Mouse (Mus musculus) retina, adult 2 months (tissue): ENCODE results near the gene Mslnl.
"Not testable (repeated sequence)": the region's sequence is repeated elsewhere in the genome, so short reads cannot be mapped to it uniquely, and the experiment has no call there.

Experiments
- DNase-seq: peaks from one replicate; pipeline ENCODE4 v3.0.0-alpha.2; 2012; ENCODE audit warnings: low read depth, low spot score

Mslnl gene

GRCm38 (mm10) chr17:25735745-25736144 lies at the start of gene Mslnl:
Mslnl (plus strand) TSS chr17:25736042.
- DNase-seq, result no peak

GRCm38 (mm10) chr17:25686323-25686722 lies 49.5 kb upstream of the Mslnl start:
- DNase-seq, result no peak

- DNase-seq, result no peak
These were observed 46.9 kb upstream of the Mslnl start for GRCm38 (mm10) chr17:25688922-25689321.

DNA sequence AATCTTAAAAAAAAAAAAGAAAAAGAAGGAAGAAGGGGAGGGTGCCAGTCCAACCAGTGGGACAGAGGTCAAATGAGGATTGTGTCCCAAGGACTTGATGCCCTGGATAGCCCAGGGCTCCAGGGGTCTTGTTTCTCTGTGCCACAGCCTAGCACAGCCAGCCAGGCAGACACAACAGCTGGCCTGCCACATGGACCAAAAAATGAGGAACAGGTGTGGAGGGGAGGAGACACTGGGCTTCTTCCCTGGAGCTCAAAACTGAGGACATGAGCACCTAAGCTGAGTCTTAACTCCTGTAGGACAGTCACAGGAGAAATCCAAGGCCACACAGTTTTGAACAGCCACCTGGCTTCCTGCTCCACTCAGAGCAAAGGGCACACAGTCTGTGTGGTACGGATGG lies 39.6 kb upstream of the Mslnl start:
- DNase-seq, result no peak

DNA sequence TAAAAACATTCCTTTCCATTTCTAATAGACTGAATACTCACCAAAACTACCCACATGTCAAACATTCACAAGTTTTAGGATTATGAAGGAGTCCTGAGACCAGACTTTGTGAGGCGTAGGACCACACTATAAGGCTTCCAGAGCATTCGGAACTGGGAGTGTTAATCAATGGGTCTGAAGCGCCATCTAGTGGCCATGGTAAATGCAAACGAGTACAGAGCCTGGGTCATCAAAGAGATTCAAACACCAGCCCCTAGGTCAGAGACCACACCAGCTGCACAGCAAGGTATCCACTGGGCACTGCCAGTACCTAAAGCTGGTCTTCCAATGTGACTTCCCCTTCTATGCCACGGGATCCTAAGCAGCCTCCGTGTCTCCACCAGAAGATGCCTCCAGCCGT lies 37.4 kb upstream of the Mslnl start:
- peak; percentile 62 for DNase-seq

DNA sequence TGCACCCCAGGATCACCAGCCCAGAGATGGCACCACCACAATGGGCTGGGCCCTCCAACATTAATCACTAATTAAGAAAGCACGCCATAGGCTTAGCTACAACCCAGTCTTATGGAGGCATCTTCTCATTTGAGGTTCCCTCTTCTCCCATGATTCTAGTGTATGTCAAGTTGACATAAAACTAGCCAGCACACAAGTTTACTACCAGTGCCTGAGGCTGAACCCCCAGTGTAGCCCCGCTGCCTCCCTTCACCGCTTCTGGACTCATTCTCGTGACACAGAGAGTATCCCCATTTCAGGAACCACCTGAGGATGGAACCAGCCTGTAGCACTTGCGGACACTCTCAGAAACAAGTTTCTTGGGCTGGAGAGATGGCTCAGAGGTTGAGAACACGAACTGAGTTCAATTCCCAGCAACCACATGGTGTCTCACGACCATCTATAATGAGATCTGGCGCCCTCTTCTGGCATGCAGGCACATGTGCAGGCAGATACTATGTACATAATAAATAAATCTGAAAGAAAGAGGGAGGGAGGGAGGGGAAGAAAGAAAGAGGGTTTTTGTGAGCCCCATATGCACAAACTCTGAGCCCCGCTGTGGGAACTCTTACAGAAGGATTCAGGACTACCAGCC lies 34.9 kb upstream of the Mslnl start:
- DNase-seq, result no peak

GRCm38 (mm10) chr17:25709994-25710393 lies 25.8 kb upstream of the Mslnl start:
- no peak for DNase-seq

- no peak for DNase-seq
These were observed 24.7 kb upstream of the Mslnl start for GRCm38 (mm10) chr17:25711136-25711535.

DNA sequence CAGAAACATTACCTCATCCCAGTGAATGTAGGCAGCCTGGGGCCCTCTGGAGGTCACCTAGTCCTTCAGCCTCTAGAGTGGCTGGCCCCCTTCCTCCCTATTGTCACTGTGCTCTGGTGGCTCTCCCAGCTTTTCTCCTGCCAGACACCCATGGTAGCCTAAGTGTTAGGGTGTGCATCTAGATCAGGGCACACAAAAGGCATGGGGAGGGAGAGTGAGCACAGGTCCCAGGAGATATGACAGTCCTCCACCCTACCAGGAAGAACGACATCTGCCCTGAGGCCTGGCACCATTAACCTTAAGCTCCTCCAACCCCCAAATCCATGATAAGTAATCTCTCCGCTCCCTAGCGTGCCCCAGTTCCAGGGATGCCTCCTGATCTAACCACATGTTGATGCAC lies 20.2 kb upstream of the Mslnl start:
- DNase-seq, result no peak

- DNase-seq, result no peak
These were observed 19.7 kb upstream of the Mslnl start for GRCm38 (mm10) chr17:25716130-25716529.

DNA sequence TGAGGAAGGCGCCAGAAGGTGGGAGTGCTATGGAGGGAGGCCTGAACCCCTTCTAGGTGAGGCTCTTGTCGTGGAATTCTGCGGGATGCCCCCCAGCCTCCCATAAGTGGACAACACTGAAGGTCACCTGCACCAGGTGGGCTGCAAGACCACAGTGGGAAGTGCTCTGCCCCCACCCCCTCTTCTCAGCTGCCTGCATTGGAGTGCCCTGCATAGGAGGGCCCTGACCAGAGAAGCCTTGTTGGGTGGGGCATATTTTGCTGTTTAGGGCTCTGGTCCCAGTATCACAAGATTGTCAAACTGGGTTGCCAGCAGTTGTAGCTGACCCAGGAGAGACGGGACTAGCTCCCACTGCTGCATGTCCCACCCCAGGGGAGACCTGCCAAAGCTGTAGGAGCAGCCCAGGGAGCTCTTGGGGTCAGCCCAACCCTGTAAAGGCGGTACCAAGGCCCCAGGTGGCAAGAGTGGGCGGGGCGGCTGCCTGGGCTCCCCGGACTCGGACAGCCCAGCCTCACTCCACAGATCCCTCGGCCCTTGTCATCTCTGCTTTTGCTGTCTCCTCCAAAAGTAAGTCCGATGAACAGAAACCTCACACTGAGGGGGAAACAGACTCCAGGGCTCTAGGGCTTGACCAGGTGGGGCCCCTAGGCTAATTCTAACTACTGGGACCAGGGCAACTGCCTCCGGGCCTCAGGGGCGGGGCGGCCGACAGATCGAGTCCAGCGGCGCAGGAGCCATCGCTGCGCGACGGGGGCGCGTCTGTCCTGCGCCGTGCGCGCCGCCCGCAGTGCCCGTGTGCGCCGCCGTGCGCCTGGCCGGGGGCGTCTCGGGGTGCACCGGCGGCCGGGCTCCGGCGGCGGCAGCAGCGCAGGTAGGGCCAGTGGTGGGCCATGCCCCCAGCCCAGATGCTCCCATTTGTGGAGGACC lies 18.9 kb upstream of the Mslnl start, which contains the start of gene Gng13:
Gng13 (plus strand) TSS at position 461 of the 927 bp plus-strand sequence.
- no peak for DNase-seq

- DNase-seq, result no peak
These were observed 18.2 kb upstream of the Mslnl start for GRCm38 (mm10) chr17:25717691-25718090.

DNA sequence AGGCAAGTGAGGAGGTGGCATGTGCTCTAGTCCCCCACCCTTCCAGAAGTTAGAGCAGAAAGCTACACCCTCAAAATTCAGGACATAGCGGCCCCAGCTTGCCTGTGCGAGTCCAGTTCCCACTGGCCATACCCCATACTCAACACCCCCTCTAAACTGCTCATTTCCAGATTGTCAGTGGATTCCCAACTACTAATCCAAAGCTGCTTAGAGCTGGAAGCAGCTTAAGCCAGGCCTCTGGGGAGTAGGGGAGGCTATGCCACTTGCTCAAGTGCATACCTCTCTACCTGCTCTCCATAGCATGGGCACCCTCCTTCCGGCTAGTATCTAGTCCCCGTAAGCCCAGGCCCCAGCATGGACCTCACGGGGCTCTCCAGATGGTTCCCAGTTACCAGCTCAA lies 14.4 kb upstream of the Mslnl start:
- peak; percentile 69 for DNase-seq

DNA sequence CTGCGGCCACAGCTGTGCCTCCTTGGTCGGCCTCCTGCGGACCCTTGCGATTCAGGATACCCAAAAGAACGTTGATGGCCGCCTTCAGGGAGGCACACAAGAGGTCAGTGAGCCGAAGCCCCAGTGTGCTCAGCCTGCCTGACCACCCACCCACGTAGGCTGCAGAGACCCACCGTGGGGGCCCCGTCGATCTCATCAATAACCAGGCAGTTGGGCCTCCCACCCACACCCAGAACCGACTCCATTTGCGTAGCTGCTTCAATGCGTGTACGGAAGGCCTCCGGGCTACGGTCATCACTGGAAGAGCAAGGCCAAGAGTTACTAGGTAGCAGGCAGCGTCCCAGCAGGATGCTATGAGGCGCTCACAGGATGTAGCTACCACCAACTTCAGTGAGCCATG lies 12.4 kb upstream of the Mslnl start:
- no peak for DNase-seq

- DNase-seq, result no peak
These were observed 11.9 kb upstream of the Mslnl start for GRCm38 (mm10) chr17:25723919-25724318.

DNA sequence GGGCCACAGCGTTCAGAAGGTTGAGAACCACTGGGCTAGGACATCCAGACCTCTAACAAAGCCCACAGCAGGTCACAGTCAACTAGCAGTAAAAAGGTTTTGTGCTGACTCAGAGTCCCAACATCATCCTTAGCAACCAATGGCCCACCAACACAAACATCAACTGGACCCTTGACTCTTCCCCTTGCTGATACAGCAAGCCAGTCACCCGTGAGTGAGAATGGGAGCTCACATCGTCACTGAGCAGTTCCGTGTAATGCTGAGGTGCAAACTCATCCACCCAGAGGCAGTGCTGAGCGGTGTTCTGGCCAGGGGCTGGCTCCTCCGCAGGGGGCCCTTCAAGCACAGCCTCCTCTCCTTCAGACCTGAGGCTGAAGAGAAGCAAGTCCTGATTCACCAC lies 10.6 kb upstream of the Mslnl start:
- no peak for DNase-seq

GRCm38 (mm10) chr17:25727265-25728008 lies 8.4 kb upstream of the Mslnl start, which contains the start of the genes Chtf18 and Rpusd1:
Chtf18 (minus strand) TSS chr17:25727419.
Rpusd1 (plus strand) TSS chr17:25727670.
- DNase-seq, result peak; percentile 99

- DNase-seq, result no peak
These were observed 7.9 kb upstream of the Mslnl start for GRCm38 (mm10) chr17:25728009-25728270.

DNA sequence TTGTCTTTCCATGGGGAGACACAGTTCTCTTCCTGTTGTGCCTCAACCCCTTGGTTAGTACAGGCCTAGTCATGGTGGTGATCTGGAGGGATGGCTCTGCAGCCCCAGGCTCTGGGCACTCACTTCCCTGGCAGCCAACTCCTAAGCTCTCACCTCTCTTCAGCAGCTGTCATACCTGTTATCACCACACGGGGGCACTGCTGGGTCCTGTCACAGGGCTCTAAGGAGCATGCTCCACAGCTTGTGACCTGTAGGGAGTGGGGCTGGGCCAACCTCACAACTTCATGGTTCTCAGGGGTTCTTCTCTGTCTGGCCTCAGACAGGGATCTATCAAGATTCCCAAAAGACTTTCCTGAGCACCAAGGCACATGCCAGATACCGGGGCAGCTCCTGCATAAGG lies 3.8 kb upstream of the Mslnl start:
- DNase-seq, result peak; percentile 71

GRCm38 (mm10) chr17:25735246-25735645 lies 596 bp upstream of the Mslnl start:
- DNase-seq, result no peak

DNA sequence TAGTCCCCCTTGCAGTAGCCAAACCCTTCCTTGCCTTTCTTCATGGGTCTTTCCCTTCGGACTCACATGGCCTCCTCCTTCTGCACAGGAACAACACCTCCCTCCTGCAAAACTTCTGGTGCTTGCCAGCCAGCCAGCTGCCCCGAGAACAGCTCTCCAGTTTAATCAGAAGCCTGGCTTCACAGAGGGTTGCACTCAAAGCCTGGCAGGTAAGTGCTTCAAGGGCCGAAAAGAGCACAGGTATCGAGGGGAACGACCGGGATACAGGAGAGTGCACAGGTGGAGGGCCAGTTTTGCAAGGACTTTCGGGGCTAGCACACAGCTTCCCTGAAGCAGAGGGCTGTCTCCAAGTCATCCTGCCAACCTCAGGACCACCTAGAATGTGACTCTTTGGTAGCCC lies 3.0 kb downstream of the Mslnl start:
- DNase-seq, result no peak

- DNase-seq, result not testable (repeated sequence)
These were observed 5.6 kb downstream of the Mslnl start for GRCm38 (mm10) chr17:25741471-25741870.
